Mouse (Mus musculus) cerebellum, postnatal 36 days (tissue): Measurements from ENCODE around the gene Snap29.

ENCODE experiments used
- DNase-seq, 2 experiments: peaks; one replicate each; pipeline ENCODE4 v3.0.0; 2021 to 2022; ENCODE audit warnings: mixed read lengths in 2 of 2

Snap29 gene

DNA sequence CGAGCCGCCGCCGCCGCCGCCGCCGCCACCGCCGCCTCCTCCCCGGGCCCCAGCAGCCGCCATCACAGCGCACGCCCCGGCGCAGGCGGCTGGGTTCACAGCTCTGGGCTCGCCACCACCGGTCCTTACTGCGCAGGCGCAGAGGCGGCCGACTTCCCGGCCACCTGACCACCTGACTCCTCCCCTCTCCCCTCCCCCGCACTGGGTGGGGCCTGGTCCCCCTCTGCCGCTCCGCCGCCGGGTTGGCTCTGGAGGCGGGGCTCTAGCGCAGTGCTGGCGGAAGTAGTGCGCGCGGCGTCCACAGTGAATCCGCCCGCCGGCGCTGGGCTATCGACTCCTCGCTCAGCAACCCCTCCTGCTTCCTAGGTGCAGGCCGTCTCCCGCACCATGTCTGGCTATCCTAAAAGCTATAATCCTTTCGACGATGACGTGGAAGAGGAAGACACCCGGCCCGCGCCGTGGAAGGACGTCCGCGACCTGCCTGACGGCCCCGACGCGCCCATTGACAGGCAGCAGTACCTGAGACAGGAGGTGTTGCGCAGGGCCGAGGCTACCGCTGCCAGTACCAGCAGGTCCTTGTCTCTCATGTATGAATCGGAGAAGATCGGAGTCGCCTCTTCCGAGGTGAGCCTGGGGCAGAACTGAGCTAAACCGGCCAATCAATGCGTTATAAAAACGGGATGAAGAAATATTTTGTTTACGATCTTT lies at the start of gene Snap29, which contains the start of gene Pi4ka:
Gene Snap29 (plus strand): TSS at position 251 of the 708 bp plus-strand sequence.
Gene Pi4ka (minus strand): TSS at position 579 of the 708 bp plus-strand sequence.
- peak; percentile 99 to 100 for DNase-seq

DNA sequence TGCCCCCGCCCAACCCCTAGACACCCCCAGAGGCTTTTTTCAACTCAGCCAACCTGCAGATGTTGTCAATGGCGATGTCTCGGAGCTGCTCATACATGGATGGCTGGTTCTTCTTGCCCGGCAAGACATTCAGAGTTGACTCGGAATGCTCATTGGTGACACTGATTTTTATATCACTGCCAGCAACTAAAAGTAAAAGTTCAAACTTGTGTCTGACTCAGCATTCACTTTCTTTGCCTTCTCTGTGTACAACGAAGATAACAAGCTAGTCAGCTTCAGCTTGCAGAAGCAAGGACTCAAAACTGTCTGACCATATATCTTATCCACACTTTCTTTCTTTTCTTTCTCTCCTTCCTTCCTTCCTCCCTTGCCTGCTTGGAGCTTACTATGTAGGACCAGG lies 49.8 kb upstream of the Snap29 start:
- DNase-seq: no peak

DNA sequence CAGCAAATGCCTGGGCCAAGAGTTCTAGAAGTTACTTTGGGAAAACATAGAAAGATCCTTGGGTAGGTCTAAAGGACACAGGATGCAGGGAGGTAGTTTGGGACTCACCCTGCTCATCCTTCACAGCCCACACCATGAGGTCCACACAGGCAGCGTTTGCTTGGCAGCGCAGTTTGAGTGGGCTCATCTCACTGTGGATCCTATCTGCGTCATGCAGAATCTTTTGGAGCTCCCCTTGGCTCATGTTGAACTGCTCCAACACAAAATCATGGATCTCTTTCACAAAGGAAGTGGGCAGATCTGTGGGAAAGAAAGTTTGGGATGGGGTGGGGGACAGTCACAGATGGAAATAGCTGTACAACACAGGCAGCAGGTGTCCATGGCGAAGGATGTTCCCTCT lies 47.0 kb upstream of the Snap29 start:
- DNase-seq: no peak

DNA sequence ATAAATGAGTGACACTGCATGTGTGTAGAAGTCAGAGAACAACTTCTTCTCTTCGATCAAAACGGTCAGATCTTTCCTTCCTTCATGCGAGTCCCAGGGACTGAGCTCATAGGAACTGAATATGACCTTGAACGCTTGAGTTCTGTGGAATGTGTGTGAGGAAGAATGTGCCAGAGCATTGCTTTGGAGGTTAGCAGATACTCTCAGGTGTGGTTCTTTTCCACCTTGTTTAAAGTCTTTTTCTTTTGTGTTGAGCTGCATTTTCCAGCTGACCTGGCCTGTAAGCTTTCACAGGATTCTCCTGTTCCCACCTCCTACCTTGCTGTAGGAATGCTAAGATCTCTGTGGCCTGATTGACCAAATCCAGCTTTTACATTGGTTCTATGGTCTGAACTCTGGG lies 23.5 kb upstream of the Snap29 start:
- no peak for DNase-seq

DNA sequence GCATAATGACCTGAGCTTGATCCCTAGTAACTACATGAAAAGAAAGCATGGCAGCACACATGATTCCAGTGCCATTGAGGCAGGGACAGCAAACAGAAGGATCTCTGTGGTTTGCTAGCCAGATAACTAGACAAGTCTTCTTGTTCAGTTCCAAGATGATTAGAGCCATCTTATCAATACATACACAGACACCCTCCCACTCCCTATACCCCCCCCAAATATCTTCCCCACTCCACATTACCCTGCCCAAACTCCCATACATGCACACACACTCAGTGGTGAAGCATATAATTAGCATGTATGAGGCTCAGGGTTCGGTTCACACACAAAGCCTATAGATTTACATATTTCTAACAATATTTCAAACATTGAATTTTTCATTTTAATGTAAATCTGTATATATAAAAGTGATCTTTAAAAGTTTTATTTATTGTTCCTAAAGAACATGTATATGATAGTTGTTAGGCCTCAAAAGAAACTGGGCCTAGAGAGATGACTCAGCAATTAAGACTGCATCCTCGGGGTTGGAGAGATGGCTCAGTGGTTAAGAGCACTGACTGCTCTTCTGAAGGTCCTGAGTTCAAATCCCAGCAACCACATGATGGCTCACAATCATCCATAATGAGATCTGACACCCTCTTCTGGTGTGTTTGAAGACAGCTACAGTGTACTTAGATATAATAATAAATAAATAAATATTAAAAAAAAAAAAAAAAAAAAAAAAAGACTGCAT lies 22.0 kb upstream of the Snap29 start:
- DNase-seq: no peak

DNA sequence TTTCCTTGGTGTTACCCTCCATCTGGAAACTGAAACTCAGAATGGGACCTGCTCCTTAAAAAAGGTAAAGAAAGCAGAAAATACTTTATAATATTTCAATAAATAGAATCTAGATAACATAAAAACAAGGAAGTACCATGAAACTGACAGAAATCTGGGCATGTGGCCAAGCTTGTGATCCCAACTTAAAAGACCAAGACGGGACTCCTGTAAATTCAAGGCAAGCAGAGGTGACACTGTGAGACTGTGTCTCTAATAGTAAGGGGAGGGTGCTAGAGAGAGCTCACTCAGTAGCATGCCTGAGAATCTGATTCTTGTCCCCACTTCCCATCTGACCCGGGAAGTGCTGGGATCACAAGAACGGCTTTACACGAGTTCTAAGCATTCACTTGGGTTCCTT lies 13.0 kb upstream of the Snap29 start:
- DNase-seq: no peak

DNA sequence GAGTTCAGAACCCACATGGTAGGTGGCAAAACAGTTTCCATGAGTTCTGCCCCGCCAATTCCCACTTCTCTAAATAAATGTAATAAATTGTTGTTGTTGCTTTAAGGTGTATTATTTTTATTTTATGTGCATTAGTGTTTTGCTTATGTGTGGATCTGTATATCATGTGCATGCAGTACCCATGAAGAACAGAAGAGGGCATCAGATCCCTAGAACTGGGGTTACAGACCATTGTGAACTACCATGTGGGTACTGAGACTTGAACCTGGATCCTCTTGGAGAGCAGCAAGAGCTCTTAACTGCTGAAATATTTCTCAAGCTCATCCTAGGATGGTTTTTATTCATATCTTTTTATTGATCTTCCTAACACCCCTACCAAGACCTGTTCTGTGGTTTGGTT lies 2.9 kb upstream of the Snap29 start:
- DNase-seq: peak in 1 of 2 experiments; percentile 41

DNA sequence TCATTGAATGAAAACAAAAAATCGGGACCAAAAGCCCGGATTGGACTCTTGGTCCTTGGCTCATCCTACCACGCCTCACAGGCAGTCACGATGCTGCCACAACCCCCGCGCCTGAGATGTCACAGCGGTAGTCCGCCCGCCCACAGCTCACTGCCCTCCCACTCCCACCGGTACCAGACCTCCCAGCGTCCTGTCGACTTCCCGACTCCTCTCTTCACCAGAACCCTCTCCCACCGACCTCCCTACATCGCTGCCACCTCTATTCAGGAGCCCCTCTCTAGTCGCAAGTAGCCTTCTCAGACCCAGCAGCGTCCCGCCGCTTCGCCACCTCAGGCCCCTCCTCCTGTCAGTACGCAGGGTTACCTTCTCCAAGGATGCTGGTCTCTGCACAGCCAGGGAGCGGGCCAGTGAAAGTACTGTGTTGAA lies 502 bp upstream of the Snap29 start:
- DNase-seq: peak; percentile 71 to 72

DNA sequence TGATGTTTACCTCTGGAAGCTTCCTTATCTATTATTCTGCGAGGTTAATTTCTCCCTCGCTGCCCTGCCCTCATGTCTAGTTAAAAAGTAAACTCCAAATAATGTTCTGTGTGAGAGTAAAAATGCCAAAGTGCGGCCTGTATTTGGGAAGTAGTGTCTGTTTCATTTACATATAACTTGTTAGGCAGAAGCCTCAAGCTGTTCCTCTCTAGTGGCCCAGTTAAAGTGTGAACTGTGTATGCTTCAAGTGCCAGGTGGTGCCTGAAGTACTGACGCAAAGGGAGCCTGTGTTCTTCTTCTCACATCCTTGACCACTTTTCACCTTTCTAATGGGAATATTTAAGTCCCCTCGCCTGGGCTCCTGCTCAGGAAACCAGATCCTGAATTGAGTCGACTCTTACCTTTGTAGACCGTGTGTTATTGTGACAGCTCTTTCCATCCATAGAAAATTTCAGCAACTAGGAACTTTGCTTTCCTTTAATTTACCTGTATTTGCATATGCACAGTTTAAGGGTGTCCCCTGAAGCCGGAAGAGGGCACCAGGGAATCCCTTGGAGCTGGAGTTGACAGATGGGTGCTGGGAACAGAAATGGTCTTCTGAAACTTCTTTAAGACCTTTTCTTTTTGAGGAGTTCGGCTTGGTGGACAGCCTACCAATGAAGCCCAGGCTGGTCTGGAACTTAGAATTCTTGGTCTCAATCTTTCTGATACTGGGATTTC lies 886 bp downstream of the Snap29 start:
- DNase-seq: peak in 1 of 2 experiments; percentile 20

DNA sequence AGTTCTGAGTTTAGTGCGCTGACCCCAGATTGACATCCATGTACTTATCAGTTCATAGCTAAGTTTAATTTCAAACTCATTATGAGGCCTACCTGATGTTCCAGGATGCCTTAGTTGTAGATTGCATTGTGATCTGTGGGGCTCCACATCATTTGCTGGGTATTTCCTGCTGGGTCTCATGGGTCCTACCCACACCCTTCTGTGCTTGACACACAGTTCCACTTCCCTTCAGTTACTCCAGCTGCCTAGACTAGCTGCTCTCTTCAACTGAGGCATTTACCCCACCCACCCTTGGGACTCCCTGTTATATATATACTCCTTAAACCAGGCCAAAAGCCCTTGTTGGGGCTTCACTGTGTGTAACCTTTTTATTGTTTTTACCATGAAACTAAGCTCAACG lies 3.3 kb downstream of the Snap29 start:
- DNase-seq: no peak

DNA sequence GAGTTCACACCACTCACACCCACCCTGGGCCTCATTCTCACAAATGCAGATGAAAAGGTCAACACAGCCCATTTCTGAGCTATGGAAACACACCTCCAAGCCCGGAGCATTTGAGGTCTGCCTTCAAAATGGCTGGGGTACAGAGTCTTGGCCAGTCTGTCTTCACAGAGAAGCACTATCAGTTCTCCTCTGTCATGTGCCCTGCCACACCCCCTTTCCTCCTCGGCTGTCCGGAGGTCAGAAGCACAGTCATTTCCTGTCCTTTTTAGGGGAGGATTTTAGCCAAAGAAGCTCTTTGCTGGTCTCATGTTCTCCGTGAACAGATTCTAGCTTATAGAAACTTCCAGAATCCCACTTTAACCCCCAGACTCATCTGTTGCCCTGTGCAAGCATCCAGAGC lies 4.4 kb downstream of the Snap29 start:
- DNase-seq: no peak

DNA sequence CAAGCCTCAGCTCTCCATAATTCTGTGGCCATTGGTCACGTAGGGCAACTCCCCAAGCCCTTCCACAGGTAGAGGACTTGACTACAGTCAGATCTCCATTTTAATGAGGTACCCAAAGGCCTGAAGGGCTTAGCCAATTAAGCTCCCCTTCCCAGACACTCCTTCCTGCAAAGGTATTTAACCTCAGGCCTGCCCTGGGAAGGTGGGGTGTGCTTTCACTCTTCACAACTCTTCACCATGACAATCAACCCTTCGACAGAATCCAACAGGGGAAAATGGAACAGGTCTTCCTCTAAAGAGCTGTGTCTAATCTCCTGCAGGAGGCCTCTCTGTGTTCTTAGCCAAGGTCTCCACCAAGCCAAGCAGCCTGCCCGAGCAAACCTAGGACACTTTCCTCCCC lies 17.2 kb downstream of the Snap29 start:
- DNase-seq: no peak

DNA sequence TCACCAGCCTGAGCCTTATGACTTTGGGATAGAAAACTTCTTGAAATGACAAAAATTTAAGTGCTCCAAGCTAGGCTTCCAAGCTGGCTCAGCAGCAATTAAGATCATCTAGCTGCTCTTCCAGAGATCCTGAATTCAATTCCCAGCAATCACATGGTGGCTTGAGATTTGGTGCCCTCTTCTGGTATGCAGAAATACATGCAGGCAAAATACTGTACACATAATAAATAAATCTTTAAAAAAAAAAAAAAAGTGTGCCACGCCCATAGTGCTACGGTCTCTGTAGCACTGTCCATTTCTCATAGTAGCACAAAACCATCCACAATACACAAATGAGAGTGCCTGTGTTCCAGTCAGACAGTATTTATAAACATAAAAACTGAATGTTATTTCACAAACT lies 26.8 kb downstream of the Snap29 start:
- DNase-seq: no peak

DNA sequence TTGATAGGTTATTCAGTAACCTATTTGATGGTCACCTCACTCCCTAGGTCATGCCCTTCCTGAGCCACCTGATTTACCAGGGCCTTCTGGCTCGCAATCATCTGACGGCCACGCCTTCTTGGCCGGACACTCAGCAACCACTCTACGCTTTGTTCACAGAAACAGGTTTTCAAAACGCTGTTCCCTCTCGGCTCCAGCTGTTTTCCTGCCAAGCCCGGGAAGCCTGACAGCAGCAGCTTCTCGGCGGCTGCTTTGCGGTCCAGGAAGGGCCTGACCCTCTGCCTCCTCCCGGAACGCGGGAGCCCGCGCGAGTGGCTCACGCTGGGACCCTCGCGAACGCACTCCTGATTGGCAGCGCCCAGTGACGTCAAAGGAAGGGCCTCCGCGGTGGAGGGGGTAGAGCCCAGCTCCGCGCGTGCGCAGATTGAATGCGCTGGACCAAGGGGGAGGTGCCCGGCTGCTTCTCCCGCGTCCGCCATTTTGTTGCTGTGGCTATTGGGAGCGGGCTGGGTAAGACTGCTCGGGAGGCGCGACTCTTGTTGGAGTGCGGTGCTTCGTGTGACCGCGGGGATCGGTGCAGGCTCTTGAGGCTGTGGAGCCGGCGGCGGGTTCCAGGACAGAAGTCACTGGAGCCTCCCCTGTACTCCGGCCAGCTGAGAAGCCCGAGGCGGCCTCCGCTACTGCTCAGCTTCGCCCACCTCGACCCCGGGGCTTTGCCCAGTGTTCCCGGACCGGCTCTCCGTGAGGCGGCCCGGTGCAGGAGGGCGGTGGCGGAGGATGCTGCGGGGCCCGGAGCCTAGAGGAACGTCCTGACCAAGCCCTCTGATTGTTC lies 46.0 kb downstream of the Snap29 start, which contains the start of gene Crkl:
Gene Crkl (plus strand): TSS at position 447 of the 832 bp plus-strand sequence.
- DNase-seq: peak; percentile 97 to 98

DNA sequence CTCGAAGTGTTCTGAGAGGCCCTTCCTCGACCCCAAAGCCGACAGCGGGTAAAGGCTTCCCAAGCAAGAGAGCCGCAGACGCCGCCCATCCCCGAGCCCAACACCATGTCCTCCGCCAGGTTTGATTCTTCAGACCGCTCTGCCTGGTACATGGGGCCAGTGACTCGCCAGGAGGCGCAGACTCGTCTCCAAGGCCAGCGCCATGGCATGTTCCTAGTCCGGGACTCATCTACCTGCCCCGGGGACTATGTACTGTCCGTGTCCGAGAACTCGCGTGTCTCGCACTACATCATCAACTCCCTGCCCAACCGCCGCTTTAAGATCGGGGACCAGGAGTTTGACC lies 46.6 kb downstream of the Snap29 start:
- DNase-seq: peak; percentile 44 to 57

DNA sequence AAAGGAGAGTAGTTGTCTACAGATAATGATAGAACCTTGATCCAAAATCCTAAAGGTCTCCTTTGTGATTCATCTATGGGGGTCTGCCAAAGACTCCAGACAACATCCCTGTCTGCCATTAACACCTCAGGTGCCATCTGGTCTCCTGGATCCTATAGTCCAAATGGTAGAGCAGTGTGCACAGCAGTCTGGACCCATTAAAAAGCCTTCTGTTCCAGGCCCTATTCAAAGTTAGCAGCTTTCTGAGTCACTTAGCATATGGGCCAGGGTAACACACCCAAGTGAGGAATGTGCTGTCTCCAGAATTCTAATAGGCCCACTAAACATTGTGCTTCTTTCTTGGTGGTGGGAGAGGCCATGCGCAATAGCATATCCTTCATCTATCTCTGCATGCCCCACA lies 51.1 kb downstream of the Snap29 start:
- no peak for DNase-seq

DNA sequence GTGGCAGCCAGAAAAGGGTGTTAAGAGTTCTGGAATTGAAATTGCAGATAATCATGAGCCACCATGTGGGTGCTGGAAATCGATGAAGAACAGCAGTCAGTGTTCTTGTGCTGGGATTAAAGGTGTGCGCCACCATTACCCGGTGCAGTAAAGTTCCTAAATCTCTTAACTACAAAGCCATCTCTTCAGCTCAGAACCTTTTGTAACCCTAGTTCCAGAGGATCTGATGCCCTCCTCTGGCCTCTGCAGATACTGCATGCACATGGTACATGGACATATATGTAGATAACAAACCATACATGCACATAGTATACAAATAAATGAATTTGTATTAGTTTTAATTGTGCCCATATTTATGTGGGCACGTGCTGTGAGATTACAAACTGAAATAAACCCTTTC lies 54.5 kb downstream of the Snap29 start:
- DNase-seq: no peak

DNA sequence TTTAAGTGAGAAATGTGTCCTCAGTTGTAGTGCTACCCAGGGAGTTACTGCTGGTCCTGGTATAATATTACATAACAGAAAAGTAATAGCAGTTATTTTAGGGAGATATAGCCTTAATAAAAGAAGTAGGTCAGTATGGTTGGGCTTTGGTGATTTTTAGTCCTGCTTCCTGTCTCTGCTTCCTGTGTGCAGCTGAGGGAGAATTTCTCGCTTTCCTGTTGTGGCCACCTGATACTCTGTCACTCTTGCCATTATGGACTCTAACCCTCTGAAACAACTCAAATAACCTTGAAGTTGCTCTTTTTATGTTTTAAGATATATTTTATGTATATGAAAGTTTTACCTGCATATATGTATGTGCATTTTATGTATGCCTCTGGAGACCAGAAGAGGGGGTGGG lies 55.8 kb downstream of the Snap29 start:
- no peak for DNase-seq

DNA sequence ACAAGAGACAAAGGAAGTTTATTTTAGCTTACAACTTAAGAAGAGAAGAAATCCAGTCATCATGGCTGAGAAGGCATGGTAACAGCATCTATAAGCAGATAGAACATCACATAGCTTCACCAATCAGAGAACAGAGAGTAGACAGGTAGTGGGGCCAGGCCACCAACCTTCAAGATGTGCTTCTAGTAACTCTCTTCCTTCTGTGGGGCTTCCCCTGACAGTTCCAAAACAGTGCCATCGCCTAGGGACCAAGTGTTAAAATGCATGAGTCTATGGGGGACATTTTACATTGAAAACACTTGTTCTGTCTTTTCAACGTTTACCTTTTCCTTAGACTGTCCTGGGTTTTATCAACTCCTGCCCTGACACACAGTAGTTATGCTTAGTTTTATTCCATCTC lies 57.4 kb downstream of the Snap29 start:
- no peak for DNase-seq

DNA sequence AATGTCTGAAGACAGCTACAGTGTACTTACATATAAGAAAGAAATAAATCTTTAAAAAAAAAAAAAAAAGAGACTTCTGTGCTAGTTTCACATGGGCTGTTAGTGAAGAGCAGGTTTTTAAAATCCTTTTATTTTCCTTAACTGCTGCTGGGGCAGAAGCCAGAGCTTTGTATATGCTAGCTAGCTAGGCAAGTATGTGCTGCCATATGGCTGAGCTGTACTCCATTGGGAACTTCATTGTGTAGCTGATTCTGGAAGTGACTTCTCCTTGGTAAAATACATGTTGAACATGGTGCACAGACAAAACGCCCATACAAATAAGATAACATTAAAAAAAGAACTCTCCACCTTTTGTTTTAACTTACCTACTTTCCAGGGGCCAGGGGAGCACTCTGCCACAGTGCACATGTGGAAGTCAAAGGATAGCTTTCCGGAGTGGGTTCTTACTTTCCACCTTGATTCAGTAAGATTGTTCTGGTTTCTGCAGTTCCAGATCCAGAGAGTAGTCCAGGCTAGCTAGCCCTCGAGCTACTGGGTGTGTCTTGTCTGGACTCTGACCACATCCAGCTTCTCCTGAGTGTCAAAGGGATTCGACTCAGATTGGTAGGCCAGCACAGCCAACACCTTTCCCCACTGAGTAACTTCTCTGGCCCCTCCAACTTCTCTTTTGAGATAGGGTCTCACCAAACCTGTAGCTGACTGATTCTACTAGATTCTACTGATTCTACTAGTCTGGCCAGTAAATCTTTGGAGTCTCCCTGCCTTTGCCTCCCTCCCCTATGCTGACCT lies 61.3 kb downstream of the Snap29 start:
- no peak for DNase-seq

DNA sequence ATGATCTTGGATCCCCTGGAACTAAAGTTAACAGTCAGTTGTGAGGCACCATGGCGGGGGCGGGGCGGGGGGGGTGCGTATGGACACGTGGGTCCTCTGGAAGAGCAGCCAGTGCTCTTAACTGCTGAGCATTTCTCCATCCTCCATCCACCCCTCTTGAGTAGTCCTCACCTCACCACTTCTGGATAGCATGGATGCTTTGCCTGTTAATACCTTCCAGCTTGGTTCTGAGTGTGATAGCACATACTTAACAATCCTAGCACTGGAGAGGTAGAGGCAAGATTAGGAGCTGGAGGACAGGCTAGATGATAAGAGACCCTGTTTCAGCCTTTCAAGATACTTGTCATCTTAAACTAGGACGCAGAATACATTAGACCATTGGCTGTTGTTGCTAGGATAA lies 66.7 kb downstream of the Snap29 start:
- DNase-seq: no peak

DNA sequence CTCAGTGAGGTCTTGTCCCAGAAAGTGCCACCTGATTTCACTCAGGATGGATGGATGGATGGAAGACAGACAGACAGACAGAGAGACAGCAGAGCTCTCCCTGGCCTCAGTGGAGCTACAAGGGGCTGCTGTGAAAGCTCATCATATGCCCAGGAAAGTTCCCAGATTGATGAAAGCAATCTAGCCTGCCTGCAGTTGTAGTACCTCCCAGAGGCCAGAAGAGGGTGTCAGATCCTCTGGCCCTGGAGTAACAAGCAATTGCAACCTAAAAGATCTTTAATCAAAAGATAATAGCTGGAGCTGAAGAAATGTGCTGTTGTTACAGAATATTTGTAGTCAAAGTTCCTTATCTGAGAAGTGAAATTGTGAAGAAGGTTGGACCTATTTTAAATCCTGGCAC lies 68.3 kb downstream of the Snap29 start:
- peak; percentile 57 to 60 for DNase-seq
